Comparison of ENCODE assay signal across 17 mouse cellular contexts in genomic region chr3:135675480-135675879, GRCm38 (mm10). TPM values are rescaled to one million over a fixed set of nuclear protein-coding genes. Genes with fewer than 3 reads are reported as not detected.
DNase-seq lines count a peak whose midpoint lies in the region; ATAC-seq and TF ChIP-seq lines count a peak whose summit lies in the region.
"Had no signal": no experiment of that assay in that cellular context is flagged by ENCODE, and none has a peak within 500 bp of the region (broad histone marks: within the 10 kb centered on the region; RNA-seq: fewer than 3 reads in every experiment).

No protein-coding gene starts in this region.

- H3K4me1 ChIP-seq in hindbrain, postnatal 0 days (ENCODE audit: insufficient read depth, low read length) = peaks cover 25% of the 10 kb centered on the region; the same call in 1 of the 2 replicates
- peaks cover 20% of the 10 kb centered on the region for H3K4me1 ChIP-seq in hindbrain, embryonic 12.5 days
- H3K4me1 ChIP-seq in intestine, embryonic 14.5 days (replicated peaks; ENCODE audit: control insufficient read depth, insufficient read depth, low read length) = peaks cover 4% of the 10 kb centered on the region

- no peak overlapping the region for H3K27ac ChIP-seq in hindbrain, postnatal 0 days
- no peak overlapping the region for H3K27ac ChIP-seq in hindbrain, embryonic 12.5 days
- H3K27ac ChIP-seq in intestine, embryonic 14.5 days (ENCODE audit: low read depth) = peak overlapping the region; percentile 70; the same call in 1 of the 2 replicates
- H3K27ac ChIP-seq: midbrain, embryonic 12.5 days had no signal

- H3K9me3 ChIP-seq in hindbrain, postnatal 0 days (ENCODE audit: low read length) = no peaks in the 10 kb centered on the region
- H3K9me3 ChIP-seq in hindbrain, embryonic 12.5 days (replicated peaks) = no peaks in the 10 kb centered on the region
- no peaks in the 10 kb centered on the region for H3K9me3 ChIP-seq in intestine, embryonic 14.5 days (ENCODE audit: control insufficient read depth, low read length)
- H3K9me3 ChIP-seq: embryonic facial prominence, embryonic 13.5 days; forebrain, embryonic 10.5 days; heart, embryonic 10.5 days; midbrain, embryonic 12.5 days had no signal

- WGBS in hindbrain, postnatal 0 days = 57% methylated on average over 5 of the region's 5 CpGs
- WGBS in hindbrain, embryonic 12.5 days = 89% methylated on average over 5 of the region's 5 CpGs
- 69% methylated on average over 5 of the region's 5 CpGs for WGBS in intestine, embryonic 14.5 days

- no peaks in the 10 kb centered on the region for H3K36me3 ChIP-seq in hindbrain, postnatal 0 days (ENCODE audit: insufficient read depth, low read length)
- no peaks in the 10 kb centered on the region for H3K36me3 ChIP-seq in hindbrain, embryonic 12.5 days
- no peaks in the 10 kb centered on the region for H3K36me3 ChIP-seq in intestine, embryonic 14.5 days (ENCODE audit: control insufficient read depth, insufficient read depth, low read length)
- H3K36me3 ChIP-seq: forebrain, embryonic 10.5 days; midbrain, embryonic 12.5 days had no signal

- H3K4me2 ChIP-seq in hindbrain, postnatal 0 days (ENCODE audit: low read depth, low read length) = 0 out of 2 replicates have a peak overlapping the region, but pooled peaks have one; percentile 21
- H3K4me2 ChIP-seq in hindbrain, embryonic 12.5 days (replicated peaks) = no peak overlapping the region
- peak overlapping the region; percentile 26 for H3K4me2 ChIP-seq in intestine, embryonic 14.5 days (ENCODE audit: low read length)
- H3K4me2 ChIP-seq: embryonic facial prominence, embryonic 13.5 days; midbrain, embryonic 12.5 days had no signal

- no peak for DNase-seq in hindbrain, postnatal 0 days (ENCODE audit: low spot score)
- no peak for DNase-seq in intestine, embryonic 14.5 days (ENCODE audit: low spot score)
- DNase-seq in naive thymus-derived CD4-positive, alpha-beta T cell, adult 2 months (ENCODE audit: low read depth) = peak; percentile 34
- no peak for DNase-seq in MN1 (ENCODE audit: low spot score)
- DNase-seq in left cerebral cortex, postnatal 10 days (ENCODE audit: extremely low spot score in 1 of 2, low spot score in 2 of 2) = no peak
- DNase-seq in yolk sac, embryonic 10.5 days (ENCODE audit: low spot score) = no peak
- DNase-seq: adrenal gland, adult 8-10 months; B cell, adult 2 months; cerebellum, adult 18-20 months; gastrocnemius, postnatal 25 days; thymus, adult 18-20 months had no signal

- TF ChIP-seq CTCF in hindbrain, postnatal 0 days (IDR thresholded peaks at IDR 0.05; ENCODE audit: low read depth) = no peak

- no peak overlapping the region for H3K4me3 ChIP-seq in hindbrain, postnatal 0 days (ENCODE audit: low read length)
- H3K4me3 ChIP-seq in hindbrain, embryonic 12.5 days = no peak overlapping the region
- H3K4me3 ChIP-seq in intestine, embryonic 14.5 days (ENCODE audit: low read depth, low read length) = no peak overlapping the region
- H3K4me3 ChIP-seq: embryonic facial prominence, embryonic 13.5 days; forebrain, embryonic 10.5 days; heart, embryonic 10.5 days; midbrain, embryonic 12.5 days had no signal

- intact Hi-C loops in left cerebral cortex, postnatal 10 days (cut with DNase I) = no loop called here

- no peak overlapping the region for H3K9ac ChIP-seq in hindbrain, postnatal 0 days (replicated peaks; ENCODE audit: low read length)
- no peak overlapping the region for H3K9ac ChIP-seq in hindbrain, embryonic 12.5 days
- no peak overlapping the region for H3K9ac ChIP-seq in intestine, embryonic 14.5 days (ENCODE audit: low read length)
- H3K9ac ChIP-seq: embryonic facial prominence, embryonic 13.5 days; midbrain, embryonic 12.5 days had no signal

- no peaks in the 10 kb centered on the region for H3K27me3 ChIP-seq in hindbrain, postnatal 0 days (ENCODE audit: insufficient read depth, low read length)
- H3K27me3 ChIP-seq in hindbrain, embryonic 12.5 days = no peaks in the 10 kb centered on the region
- no peaks in the 10 kb centered on the region for H3K27me3 ChIP-seq in intestine, embryonic 14.5 days (replicated peaks; ENCODE audit: control insufficient read depth, insufficient read depth, low read length)
- H3K27me3 ChIP-seq: embryonic facial prominence, embryonic 13.5 days; midbrain, embryonic 12.5 days had no signal

- ATAC-seq in hindbrain, postnatal 0 days = no peak
- no peak for ATAC-seq in hindbrain, embryonic 12.5 days (ENCODE audit: low FRiP score)
- ATAC-seq in CD4-positive, CD25-positive, alpha-beta regulatory T cell, adult 4 months = peak; percentile 54
- peak; percentile 77 for ATAC-seq in intestine, embryonic 14.5 days (replicated peaks; ENCODE audit: low FRiP score, low TSS enrichment, low read depth)

RNA-seq across cellular contexts. Expression of gene Nfkb1, which starts 15.9 kb away (rescaled TPM):
- 21.9 and 40.1 TPM in 2 replicates for total RNA-seq in hindbrain, postnatal 0 days (2014; rRNA removed)
- 5.0 and 5.1 TPM in 2 replicates for polyA plus RNA-seq in hindbrain, postnatal 0 days (2015; fragmentation: Nextera tagmentation; extraction: Ambion mirVana)
- 11.1 and 11.6 TPM in 2 replicates for polyA plus RNA-seq in hindbrain, embryonic 12.5 days (2016; fragmentation: Nextera tagmentation; extraction: Ambion mirVana)
- 100 to 1,000 TPM in 1 of 2 experiments, 10 to 100 TPM in 1; 81.1 to 109 TPM for polyA plus RNA-seq in CD4-positive, CD25-positive, alpha-beta regulatory T cell, adult 4 months (2017; shearing (Covaris generic))
- polyA plus RNA-seq in intestine, embryonic 14.5 days (2014; fragmentation: Nextera tagmentation; extraction: Ambion mirVana) = 29.1 and 30.6 TPM in 2 replicates
- 10 to 100 TPM; 16.9 to 18.3 TPM for total RNA-seq in left cerebral cortex, postnatal 10 days (2021)

Comparison
In these comparisons a context has a peak if more than half of its experiments do, and no peak if none do; other contexts are left out.
1. ATAC-seq: peak in CD4-positive, CD25-positive, alpha-beta regulatory T cell, adult 4 months (single experiment) and intestine, embryonic 14.5 days (single experiment); none in hindbrain, postnatal 0 days (single experiment) and hindbrain, embryonic 12.5 days (single experiment).